Mouse (Mus musculus) spleen, adult 12 weeks (tissue): ENCODE data around the gene Psmd1.

Source experiments
- DNase-seq: peaks from one replicate; pipeline ENCODE4 v3.0.0; 2022; ENCODE audit warnings: low spot score

The Psmd1 gene

DNA sequence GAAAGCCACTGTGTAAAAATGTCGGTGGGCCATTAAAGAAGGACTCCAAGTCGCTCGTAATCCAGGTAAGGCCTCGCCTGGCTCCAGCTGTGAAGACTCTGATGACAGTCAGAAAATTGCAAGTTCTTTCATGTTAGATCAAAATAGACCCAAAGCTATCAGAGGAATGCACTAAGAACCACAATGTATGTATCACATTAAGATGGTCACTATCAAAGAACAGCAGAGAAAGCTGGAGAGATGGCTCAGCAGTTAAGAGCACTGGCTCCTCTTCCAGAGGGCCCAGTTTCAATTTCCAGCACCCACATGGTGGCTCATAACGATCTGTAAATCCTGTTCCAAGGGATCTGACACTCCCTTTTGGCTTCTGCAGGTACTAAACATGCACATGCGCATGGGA is 95.9 kb downstream of the Psmd1 start:
- peak; percentile 18 for DNase-seq

DNA sequence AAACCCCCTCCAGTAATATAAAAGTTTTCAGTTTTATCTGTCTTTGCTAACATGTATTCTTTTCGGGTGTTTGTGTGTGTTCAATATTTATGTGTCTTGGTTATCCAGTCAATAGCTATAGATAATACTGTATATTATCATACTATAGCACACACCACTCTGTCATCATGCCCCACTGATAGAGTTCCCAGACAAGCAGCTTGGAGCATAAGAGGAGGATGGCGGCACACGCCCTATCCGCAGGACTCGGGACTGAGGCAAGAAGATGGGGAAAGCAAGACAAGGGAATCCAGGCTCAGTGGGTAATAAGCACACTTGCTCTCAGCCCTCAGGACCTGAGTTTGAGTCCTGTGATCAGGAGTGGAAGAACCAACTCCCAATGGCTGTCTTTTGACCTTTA is 96.3 kb downstream of the Psmd1 start:
- DNase-seq: peak; percentile 35

DNA sequence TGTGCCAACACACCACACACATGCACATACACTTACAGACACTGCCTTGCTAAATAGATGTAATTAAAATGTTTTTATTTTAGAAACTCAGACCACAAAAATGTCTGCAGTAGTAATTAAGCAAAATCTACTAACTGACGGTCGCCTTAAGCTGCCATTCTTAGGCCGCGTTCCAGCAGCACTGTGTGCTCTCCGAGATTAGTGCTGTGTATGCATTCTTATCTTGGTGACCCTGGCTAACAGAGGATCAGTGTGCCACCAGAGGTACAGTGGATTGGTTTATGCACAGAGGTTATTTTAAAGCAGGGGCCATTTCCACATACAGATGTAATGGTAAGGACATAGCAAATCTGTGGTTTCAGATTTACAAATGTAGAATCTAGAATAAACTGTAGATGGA is 96.9 kb downstream of the Psmd1 start:
- peak; percentile 34 for DNase-seq

DNA sequence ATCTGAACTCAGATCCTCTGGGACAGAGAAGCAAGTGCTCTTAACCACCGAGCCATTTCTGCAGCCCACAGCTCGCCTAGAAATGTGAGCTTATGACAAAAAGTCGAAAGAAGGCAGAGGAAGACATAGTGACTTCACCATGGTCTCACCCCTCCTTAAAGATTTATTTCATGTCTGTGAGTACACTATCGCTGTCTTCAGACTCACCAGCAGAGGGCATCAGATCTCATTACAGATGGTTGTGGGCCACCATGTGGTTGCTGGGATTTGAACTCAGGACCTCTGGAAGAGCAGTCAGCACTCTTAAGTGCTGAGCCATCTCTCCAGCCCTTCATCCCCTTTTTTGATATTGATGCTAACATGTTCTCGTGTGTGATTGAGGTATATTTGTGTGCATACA is 110.4 kb downstream of the Psmd1 start:
- no peak for DNase-seq

DNA sequence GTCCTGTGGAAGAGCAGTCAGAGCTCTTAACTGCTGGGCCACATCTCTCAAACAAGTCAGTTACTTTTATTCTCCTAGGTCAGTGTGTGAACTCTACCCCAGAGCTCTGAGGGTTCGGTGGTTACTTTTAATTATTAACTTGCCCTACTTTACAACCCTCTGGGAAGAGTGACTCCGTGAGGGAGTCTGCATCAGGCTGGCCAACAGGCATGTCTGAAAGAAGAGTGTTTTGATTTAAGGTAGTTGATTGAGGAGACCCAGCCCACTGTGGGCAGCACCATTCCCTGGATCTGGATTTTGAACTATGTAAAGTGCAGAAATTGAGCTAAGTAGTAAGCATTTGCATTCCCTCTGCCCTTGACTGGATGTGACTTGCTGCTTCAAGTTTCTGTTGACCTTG is 111.9 kb downstream of the Psmd1 start:
- no peak for DNase-seq

DNA sequence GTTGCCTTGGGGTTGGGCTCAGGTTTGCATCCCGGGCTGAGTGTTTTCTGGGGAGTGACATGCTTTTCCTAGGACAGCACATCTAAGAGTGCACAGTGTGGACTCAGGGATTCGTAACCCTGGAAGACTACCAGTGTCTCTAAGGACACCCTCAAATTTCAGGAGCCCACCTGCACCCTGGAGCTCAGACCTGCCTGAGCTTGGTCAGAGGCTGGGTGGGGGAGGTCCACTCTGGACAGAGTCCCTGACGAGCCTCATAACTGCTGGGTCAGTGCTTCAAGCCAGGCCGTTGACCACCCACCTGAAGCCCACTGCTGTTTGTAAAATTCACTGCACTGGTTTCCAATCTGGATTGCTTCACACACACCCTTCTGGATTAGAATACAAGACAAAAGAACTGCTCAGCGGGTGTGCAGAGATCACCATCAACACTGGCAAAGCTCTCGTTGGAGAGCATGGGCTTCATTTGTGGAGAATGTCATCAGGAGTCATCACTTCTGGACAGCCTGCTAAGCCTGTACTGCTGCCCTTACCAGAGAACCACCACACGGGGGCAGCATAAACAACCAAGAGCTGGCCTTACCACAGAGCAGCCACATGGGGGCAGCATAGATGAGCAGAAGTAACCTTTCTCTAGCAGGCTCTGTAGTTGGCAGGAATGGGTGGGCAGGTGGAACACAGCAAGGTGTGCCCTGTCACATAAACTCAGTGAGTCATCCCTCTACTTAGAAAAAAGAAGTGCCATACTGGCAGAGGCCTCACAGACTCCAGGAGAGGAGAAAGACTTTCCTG is 114.5 kb downstream of the Psmd1 start:
- DNase-seq: peak; percentile 58

DNA sequence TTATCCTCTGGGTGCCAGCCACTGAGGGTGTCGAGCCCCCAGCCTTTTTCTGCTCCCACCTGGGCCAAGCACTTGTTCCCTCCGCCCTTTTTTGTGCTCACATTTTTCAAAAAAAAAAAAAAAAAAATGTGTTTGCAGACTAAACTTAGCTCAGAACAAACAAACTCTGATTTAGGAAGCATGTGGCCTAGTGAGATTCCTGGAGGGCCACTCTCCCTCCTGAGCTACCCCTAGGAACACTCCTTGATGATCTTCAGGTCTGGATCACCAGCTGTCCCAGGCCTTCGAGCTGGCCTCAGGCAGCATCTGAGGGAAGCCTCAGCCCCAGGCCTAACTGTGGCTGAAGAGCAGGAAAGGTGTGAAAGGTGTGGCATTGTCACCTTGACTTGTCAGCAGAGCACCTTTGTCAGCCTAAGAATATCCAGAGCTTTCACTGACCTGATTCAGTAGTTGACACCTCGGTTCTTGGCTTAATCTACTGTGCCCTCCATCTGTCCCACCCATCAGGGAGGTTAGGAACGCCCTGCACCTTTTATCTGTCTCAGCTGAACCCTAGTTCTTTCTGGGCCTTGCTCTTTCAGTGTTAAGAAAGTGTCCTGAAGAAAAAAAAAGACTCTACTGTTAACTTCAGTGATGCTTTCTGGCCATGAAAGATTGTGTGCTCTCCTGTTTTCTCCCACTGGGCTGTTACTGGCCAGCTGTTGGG is 118.0 kb downstream of the Psmd1 start:
- DNase-seq: no peak

DNA sequence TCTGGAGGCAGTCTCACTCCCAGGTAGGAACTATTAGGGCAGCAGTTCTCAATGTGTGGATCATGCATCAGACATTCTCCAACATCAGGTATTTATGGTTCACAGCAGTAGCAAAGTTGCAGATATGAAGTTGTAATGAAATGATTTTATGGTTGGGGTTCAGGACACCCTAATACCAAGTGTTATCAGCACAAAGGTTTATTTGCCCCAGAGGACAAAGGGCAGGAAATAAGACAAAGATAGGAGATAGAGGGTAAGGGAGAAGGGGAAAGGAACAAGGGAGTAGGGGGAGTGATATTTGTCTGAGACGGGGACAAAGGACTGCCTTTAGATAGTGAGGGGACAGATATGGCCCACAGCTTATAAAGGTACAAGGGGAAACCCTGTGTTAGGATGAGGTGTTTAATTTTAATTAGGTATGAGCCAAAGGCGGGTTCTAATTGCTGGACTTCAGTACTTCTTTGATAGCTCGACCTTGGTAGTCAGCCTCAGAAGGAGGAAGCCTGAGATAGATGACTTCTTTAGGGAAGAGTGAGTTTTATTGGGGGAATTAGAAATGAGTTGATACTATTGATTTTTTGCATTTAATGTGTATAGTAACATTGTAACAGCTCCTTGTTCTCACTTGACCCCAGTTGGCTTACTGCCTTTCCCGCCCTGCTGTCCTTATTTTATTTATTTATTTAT is 119.5 kb downstream of the Psmd1 start:
- no peak for DNase-seq

DNA sequence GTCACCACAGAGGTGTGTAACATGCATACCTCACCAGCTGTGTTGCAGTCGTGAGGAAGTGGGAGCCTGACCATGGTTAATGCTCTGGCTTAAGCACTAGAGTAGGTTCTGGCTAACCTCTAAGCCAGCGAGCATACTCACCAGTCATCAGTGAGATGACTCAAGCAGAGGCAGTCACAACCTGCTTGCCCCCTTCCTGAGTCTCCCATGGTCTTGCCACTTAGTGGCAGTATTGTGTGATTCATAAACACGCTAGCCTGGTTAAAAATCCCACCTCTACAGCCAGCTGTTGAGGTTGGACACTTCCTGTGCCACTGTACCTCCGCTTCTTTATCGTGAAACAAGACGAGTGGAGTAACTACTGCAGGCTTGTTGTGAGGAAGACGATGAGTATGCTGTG is 122.6 kb downstream of the Psmd1 start:
- no peak for DNase-seq

DNA sequence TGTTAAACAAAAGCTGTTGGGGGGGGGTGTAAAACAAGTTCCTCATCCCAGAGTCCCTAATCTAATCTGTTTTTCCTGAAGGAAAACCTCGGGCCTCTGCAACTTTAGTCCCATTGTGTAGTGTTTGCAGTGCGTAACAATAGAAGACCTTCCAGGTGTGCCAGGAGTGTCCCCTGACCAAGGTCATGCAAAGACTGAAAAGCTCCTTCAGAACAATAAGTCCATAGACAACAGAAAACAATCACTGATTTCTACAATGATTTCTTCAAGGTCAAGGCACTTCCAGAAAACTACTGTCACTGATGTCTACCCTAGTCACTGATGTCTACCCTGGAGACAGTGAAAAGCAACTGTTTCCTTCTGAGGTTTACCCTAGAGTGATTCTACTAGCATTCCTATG is 123.7 kb downstream of the Psmd1 start:
- no peak for DNase-seq

DNA sequence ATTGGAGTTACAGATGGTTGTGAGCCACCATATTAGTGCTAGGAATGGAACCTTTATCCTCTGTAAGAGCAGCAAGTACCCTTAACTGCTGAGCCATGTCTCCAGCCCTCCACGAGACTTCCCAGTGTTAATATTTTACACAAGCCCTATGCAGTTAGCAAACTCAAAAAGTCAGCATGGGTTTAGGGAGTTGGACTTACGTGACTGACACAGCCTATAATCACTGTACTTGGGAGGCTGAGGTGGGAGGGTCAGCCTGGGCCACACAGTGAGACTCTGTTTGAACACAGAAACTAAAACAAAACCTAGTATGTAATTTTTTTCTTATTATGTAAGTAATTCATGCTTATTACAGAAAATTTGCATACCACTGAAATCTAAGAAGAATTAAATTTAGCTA is 124.1 kb downstream of the Psmd1 start:
- DNase-seq: no peak
